Mouse (Mus musculus) right cerebral cortex, postnatal 4 days (tissue): Measurements from ENCODE around the gene Donson.
"Not testable (repeated sequence)": the region's sequence is repeated elsewhere in the genome, so short reads cannot be mapped to it uniquely, and the experiment has no call there.

Experiments
- DNase-seq: peaks from one replicate; pipeline ENCODE4 v3.0.0-alpha.2; 2022

Donson gene

DNA sequence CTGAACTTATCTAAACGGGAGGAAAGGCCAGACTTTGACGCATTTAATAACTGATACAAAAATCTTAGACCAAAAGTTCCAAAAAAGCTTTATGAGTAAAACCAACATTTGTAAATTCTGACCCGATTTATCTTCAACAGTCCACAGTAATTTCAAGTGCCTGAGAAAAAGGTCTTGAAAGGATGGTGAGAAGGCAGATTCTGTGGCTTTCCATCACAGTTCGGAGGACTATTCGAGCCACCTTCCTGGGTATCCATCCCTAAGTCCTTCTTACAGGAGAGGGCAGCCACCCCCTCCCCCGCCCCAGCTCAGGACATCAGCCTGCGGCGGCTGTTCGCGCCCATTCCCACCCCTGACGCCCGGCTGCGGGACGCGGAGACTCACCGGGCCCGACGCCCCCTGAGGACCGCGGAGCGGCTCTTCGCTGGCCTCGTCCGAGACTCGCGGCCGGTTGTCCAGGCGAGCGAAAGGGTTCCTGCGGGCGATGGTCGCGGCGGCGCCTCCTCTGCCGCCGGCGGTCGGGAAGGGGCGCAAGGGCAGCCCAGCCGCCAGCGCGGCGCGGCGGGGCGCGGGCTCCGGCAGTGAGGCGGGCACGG, 449 bp downstream of the Donson start:
- DNase-seq, result no peak

DNA sequence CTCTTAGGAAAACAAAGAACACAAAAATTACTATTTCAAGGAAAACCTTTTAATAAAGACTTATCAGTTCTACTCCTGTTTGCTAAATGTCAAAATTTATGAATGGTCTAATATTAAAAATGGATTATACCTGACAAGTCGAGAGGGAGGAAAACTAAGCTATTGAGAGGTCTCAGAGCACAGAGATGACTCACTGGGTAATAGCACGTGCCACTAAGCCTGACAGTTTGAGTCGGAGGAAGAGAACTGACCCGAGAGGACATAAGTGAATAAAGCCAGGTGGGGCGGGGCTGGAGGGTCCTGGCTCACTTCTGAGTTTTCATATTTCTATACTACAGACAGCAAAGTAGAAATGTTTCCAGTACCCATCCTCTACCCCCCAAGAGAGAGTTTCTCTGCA, 2.2 kb downstream of the Donson start:
- no peak for DNase-seq

DNA sequence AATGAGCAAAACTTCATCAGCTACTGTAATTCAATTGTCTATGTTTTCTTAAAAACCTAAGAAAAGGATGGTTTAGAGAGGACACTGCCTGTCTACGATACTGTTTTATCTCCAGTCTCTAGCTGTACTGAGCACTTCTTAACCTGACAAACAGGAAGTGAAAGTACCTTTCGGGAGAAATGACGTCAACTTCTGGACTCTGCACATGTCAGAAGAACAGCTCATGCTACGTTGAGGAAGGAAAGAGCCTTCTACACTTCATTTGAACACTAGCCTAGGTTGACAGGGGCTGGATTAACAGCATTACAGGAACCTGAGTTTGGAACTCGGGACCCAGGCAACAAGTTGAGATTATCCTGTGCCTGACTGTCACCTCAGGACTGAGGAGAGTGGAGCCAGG, 3.0 kb downstream of the Donson start:
- DNase-seq, result no peak

DNA sequence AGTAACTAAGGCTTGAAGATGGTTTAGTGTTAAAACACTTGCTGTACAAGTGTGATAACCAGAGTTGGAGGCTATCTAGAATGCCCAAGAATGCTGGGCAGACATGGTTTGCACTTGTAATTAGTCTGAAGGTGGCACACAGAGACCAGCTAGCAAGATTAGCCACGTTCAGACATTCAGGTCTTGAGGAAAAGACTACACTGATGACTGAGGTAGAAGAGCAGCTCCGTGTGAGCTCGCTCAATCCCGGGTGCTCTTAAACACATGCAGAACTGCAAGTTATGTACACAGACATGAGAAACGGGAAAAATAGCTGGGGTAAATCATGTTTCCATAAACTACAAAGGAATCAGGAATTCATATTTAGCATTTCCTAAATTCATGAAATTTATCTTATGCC, 7.9 kb downstream of the Donson start:
- no peak for DNase-seq

DNA sequence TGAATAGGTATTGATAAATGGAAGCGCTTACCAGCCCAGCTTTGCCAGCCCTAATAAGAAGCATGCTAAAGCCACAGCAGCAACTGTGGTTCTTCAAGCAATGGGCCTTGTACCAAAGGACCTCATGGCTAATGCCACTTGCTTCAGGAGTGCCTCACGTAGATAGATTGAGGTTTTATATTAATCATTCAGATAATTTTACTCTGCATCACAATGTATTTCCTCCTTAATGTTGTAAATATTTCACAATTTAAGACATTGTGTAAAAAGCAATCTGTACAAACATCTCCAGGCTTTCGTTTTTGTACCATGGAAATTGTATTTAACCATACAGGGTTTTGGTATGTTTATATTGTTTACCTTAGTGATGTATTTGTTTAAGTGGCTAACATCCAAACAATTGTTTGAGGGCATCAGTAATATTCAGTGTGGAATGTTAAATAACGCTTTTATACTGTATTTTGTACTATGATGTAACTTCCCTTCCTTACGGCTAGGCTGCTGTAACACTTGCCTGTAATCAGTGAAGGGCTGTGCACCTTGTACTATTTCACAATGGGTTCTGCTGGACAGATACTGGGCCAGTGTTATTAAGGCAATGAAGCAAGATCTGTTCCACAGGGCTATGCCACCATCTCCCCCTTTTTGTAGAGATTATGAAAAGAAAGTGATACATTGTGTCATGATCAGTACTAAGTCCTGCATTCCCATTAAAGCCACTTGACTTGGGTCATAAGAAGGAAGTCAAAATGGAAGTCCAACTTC, 10.2 kb downstream of the Donson start:
- DNase-seq, result no peak

DNA sequence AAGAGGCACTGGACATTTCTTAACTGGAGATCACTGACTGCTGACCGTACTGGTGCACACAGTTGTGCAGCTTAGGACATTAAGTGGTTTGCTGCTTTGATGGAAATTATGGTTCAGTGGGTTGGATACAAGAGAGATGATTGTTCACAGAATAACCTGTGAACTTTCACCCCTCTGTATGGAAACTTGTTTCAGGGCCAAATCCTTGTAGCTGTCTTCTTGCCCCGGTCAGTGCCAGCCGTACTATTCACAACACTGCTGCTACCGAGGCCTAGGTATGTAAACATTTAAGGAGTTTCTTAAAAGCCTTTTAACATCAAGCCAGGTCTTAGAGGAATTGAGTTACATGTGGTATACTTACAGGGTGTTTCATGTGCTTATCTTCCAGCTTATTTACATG, 14.1 kb downstream of the Donson start:
- DNase-seq, result no peak

DNA sequence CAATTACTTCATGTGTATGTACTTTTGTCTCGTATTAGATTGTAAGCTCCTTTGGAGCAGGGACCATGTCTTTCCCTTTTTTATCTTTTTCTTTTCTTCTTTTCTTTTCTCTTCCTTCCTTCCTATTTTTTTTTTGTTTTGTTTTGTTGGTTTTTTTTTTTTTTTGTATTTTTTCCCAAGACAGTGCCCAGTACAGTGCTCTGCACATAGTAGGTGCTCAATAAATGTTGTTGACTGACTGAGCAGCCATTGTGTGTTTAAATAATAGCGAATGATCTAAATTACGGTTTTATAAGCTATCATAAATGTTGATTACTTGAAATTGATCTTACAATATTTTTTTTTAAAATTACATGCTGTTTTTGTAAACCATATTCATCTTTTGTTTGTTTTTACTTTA, 24.8 kb downstream of the Donson start:
- no peak for DNase-seq

DNA sequence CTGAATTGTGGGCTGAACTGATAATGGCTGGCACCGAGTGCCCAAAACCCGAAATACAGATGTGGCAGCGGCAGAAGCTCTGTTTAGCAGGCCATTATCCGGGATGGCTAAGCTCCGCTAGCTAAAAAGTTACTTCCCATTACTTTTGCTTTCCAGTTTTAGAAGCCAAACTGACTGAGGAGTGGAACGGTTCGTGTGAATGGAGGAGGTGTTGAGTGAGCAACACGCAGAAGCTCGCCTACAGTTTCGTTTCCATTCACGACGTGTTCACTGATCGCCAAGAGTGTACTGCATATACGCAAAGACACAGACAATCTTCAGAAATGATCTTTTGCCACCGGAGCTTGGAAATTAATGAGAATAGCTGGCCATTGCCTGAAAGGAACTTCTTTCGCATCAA, 26.2 kb downstream of the Donson start:
- no peak for DNase-seq

DNA sequence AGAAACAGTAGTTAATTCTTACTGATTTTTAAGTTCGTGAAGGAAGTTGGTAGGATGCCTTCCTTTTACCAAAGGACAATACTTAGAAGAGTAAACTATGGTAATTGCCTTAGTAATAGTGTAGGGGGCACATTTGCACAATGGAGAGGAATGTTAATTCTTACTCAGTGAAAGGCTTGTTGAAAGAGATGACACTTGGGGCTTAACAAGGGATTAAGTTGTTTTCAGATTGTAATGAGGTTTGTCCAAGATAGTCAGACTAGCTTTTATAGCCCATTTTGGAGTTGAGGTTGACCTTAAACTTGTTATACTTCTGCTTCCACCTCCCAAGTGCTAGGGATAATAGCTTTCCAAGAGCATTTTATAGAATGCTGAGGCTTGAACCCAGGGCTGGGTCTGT, 27.2 kb downstream of the Donson start:
- no peak for DNase-seq

DNA sequence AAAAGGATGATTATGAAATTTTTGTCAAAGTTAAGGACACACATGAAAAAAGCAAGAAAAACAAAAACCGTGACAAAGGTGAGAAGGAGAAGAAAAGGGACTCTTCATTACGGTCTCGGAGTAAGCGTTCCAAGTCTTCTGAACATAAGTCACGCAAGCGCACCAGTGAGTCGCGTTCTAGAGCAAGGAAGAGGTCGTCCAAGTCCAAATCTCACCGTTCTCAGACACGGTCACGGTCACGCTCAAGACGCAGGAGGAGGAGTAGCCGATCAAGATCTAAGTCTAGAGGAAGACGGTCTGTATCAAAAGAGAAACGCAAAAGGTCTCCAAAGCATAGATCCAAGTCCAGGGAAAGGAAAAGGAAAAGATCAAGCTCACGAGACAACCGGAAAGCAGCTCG, 28.8 kb downstream of the Donson start:
- no peak for DNase-seq

DNA sequence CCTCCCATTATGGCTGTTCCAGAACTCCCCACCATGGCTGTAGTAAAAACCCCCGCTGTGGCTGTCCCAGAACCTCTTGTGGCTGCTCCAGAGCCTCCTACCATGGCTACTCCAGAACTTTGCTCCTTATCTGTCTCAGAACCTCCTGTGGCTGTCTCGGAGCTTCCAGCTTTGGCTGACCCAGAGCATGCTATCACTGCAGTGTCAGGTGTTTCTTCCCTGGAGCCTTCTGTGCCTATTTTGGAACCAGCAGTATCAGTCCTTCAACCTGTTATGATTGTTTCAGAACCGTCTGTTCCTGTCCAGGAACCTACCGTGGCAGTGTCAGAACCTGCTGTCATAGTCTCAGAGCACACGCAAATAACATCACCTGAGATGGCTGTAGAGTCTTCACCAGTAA, 30.1 kb downstream of the Donson start:
- no peak for DNase-seq

DNA sequence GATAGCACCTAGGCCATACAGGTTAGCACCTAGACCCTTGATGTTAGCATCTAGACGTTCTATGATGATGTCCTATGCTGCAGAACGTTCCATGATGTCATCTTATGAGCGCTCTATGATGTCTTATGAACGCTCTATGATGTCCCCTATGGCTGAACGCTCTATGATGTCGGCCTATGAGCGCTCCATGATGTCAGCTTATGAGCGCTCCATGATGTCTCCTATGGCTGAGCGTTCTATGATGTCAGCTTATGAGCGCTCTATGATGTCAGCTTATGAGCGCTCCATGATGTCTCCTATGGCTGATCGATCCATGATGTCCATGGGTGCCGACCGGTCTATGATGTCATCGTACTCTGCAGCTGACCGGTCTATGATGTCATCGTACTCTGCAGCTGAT, 31.3 kb downstream of the Donson start:
- no peak for DNase-seq

DNA sequence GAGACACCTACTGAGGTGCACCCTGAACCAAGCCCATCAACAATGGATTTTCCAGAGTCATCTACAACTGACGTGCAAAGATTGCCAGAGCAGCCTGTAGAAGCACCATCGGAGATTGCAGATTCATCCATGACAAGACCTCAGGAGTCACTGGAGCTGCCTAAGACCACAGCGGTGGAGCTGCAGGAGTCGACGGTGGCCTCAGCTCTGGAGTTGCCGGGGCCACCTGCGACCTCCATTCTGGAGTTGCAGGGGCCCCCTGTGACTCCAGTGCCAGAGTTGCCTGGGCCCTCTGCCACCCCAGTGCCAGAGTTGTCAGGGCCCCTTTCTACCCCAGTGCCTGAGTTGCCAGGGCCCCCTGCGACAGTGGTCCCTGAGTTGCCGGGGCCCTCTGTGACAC, 33.3 kb downstream of the Donson start:
- no peak for DNase-seq

DNA sequence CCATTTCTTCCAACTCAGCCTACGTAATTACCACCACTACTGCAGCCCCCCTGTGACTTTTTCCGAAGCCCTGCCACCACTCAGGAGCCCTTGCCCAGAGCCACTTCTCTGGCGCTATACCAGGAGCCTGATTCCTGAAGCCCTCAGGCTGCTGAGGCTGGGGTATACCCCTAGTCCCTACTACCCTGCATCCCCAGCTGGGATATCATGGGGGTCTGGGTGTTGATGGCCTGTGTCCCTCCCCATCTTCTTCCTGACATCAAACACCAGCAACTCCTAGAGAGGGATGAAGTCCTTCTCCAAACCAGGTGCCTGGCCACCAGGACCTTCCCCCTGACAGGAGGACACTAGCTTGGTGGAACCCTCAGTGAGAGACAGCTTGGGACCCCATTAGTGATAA, 36.4 kb downstream of the Donson start:
- no peak for DNase-seq

DNA sequence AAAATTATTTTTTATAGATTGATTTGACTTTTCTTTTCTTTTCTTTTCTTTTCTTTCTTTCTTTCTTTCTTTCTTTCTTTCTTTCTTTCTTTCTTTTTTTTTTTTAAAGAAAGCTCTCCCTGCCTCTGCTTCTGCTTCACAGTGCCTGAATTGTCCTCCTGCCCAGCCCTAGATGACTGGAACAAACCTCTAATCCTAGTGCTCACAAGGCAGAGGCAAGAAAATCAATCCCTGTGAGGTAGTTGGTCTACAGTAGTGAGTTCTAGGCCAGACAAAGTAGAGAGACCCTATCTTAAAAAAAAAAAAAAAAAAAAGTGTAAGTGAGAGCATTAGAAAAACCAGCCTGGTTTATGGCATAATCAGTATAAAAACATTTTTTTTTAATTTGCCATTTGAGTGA, 38.8 kb downstream of the Donson start:
- no peak for DNase-seq

DNA sequence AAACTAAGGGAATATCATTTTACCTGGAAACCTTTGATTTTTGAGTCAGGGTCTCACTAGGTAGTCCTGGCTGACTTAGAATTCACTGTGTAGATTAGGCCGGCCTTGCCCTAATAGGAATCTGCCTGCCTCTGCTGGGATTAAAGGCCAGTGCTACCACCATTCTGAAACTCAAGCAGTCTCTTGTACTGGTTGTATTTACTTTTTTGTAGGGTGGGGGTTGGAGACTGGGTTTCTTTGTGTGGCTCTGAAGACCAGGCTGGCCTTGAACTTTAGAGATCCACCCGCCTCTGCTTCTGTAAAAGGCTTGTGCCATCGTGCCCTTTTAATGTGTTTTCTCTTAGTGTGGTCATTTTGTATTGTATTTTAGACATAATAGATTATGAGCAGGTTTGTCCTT, 39.3 kb downstream of the Donson start:
- no peak for DNase-seq

DNA sequence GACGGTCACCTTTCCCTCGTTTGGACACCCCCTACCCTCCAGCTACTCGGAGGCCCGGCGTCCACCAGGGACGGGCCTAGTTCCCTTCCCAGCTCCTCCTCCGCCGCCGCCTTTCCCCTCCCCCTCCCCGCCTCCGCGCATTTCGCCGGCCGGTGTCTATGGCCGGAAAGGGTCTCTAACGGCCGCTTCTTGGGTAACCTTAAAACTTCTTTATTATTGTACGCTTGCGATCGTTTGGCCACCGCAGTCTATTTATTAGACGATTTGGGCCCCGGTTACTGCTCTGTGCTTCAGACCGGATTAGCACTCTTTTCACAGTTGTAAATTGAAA, 40.4 kb downstream of the Donson start:
- DNase-seq, result peak; percentile 74

DNA sequence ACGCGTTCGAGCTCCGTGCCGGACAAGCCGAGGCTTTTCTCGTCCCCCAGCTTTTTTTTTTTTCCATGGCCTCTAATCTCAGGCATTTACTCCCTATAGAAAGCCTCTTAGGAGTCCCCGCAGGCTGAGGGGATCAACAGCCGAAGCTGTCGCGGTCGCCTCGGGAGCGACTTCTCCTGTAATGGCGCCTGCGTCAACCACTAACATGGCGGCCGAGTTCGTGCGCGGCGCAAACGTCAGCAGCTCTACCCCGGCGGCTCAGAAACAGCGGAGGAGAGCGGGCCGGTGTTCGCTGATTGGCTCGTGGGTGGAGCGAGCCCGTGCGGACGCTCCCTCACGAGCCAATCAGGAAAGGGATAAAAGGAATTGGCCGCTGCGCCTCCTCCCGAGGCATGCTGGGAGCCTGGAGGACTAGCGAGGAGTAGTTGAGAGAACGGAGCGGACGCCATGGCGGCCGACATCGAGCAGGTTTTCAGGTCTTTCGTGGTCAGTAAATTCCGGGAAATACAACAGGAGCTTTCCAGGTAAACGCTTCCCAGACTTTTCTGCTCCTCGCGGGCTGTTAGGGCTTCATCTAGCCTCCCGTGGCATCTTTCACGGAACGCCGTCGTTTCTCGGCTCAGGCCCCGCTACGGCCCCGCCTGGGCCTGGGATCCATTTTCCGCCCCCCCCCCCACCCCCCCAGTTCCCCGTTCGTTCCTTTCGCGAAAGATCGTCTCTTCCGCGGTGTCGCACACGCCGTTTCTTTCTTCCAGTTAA, 40.9 kb downstream of the Donson start, which contains the start of gene Son:
Son (plus strand) TSS at position 46 of the 759 bp plus-strand sequence.
- DNase-seq, result peak; percentile 92

DNA sequence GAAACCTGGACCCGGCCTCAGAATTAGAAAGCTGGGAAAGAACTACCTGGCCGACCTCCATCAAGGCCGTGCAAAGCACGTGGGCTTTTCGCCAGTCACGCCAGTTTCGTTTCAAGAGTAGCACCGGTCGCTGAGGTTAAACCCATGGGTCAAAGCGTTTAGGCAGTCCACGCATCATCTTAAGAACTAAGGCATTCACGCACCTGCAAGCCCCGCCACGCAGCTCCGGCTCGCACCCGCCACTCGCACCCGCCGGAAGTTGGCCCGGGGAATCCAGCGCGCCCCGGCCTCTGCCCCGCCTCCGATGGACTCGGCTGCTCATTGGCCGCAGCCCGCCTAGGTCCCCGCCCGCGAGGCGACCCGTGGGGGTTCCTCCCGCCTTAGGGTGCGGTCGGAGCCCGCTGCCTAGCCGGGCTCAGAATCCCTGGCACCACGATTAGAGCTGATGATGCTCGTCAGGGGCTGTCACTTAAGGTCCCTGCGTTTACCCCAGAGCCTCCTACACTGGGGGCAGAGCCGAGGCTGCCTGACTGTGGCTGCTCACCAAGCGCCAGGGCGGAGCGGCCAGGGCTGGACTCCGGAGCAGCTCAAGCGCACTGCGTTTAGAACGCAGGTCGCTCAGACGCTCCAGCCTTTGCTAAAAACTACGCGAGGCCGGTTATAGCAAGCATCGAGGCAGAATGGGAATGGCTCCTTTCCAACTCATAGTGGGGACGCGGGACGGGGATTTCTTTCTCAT, 41.7 kb downstream of the Donson start, which contains the start of gene Gart:
Gart (minus strand) TSS at position 272 of the 739 bp plus-strand sequence.
- DNase-seq, result peak; percentile 88

DNA sequence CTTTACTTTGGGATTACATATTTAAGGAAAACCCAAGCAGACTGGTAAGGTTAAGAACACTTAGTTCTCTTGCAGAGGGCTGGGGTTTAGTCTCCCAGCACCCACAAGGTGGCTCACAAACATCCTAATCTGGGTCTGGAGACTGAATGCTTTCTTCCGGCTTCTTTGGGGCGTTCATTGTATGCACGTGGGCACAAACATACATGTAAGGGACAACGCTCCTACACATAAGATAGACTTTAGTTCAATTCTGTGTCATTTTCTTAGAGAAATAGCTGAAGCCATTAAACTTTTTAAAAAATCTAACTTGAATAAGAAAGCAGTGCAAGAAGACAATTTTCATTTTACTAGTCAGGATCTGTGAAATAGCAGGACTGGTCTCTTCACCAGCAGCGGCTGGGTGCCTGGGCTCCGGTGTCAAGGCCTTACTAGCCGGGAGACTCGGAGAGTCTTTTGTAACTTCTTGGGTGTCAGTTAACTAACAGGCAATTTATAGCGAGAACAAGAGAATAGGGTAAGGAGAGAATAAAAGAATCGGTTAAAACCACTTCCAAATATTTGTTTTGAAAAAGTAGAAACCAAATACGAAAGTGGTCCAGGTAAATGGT, 42.5 kb downstream of the Donson start:
- no peak for DNase-seq

DNA sequence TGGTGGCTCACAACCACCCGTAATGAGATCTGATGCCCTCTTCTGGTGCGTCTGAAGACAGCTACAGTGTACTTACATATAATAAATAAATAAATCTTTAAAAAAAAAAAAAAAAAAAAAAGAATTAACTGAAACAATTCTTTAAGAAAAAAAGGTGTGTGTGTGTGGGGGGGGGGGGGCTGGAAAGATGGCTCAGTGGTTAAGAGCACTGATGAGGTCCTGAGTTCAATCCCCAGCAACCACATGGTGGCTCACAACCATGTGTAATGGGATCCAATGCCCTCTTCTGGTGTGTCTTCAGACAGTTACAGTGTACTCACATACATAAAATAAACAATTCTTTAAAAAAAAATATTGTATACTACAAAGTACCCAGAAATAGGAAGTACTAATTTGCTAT, 43.1 kb downstream of the Donson start:
- not testable (repeated sequence) for DNase-seq

DNA sequence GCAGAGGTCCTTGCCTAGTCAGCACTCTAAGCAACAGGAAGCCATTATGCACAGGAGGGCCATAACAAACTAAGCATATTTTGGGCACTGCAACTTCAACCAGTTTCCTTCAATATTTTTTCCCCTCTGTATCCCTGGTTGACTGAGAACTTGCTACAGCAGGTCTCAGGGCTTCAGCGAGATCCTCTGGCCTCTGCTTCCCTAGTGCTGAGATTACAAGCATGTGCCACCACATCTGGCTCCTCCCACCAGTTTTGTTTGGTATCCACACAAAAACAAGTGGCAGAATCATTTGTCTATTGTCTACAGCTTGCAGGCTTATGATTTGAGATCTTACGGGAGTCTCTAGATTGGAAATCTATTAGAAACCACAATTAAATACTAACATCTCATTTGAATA, 43.7 kb downstream of the Donson start:
- DNase-seq, result no peak

DNA sequence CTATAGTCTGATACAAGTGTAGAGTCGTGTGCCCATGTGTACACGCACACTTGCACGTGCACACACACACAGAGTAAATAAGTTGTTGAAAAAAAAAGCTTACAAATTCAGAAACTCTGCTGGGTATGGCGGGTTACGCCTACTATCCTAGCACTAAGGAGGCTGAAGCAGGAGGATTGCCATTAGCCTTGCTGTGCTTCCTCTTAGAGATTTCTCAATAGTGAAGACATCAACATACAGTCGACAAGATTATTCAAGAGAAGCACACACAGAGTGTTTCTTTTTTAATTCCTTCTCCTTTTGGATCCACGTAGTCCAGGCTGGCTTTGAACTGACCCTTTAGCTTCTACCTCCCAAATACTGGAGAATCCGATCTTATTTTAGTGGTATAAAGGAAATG, 48.4 kb downstream of the Donson start:
- DNase-seq, result no peak
